Mouse (Mus musculus) NIH3T3 (cell line): Measurements from ENCODE around the gene Gnb5.

ENCODE experiments used
- DNase-seq: peaks from one replicate; pipeline ENCODE4 v3.0.0-alpha.2; 2012; ENCODE audit warnings: low read depth

The Gnb5 gene

DNA sequence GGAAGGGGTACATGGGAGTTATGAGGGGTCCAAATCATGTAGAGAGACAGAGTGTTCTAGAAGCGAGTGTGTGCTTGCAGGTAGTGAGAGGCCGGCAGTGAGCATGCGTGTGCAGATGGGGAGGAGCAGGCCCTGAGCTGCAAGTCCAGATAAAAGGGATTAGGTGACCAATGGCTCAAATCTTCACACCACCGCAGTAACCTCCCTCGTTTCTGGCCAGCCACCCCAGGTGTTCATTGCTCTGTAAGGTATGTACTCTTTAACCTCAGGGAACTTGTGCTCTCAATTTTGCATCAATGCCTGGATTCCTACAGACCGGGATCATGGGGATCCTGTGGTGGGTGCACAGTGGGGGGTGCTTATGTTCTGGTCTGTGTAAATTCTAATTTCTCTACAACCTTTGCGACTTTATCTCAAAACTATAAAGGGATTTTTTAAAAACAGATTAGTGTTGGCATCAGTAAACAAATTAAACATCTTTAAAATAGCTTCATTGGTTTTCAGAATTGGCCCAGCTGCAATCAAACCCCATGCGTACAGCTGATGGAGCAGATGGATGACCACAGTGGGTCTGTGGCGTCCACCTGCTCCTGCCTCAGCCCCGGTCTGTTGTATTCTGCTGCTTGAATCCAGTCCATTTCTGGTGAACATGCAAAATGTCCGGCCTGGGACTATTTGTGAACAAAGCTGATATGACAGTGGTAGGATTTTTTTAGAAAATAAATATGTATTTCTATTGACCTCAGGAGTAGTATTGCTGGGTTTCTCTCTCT lies at the start of gene Gnb5:
TSS of gene Gnb5 (plus strand) at position 163 of the 773 bp plus-strand sequence.
- DNase-seq, result no peak

GRCm38 (mm10) chr9:75258792-75259191 lies 47.3 kb upstream of the Gnb5 start:
- DNase-seq, result no peak

DNA sequence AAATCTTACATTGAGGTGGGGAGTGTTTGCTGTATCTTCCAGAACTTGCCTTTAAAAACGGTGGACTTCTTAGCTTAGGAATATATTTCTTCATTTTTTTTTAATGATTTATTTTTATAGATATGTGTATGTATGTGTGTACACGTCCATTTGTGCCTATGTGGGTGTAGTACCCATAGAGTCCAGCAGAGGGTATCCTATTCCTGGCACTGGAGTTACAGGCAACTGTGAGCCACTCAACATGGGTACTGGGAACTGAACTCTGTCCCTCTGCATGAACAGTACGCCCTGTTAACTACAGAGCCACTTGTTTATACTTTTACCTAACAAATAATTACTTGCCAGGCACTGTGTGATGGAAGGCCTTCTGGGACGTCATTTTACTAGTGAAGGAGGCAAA lies 46.4 kb upstream of the Gnb5 start:
- peak; percentile 24 for DNase-seq

- DNase-seq, result no peak
Observed at GRCm38 (mm10) chr9:75261332-75261872, 44.7 kb upstream of the Gnb5 start.

DNA sequence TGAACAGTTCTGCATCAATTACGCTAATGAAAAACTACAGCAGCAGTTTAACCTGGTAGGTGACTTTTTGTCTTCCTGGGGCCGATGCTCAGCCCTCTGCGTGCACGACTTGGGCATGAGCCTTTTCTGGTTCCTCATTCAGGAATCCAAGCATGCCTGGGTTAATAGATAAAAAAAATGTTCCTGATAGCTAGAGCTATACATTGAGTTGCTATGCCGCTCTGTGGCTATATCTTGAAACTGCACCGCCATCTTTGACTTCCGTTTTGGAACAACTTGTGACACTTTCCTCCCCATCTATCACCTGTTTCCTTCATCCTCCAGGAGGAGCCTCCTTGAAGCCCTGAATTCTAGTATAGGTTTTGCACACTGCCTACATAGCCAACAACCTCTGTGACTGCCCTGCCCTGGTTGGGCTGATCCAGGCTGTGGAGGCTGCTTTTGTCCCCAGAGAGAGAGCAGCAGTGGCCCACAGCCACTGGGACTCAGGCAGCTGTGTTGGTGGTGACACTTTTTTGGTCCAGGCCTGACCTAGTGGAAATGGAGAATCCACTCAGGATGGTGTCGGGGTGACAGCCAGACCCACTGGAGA lies 43.8 kb upstream of the Gnb5 start:
- peak; percentile 66 for DNase-seq

- DNase-seq, result peak; percentile 77
Observed at GRCm38 (mm10) chr9:75264008-75264718, 41.9 kb upstream of the Gnb5 start.

DNA sequence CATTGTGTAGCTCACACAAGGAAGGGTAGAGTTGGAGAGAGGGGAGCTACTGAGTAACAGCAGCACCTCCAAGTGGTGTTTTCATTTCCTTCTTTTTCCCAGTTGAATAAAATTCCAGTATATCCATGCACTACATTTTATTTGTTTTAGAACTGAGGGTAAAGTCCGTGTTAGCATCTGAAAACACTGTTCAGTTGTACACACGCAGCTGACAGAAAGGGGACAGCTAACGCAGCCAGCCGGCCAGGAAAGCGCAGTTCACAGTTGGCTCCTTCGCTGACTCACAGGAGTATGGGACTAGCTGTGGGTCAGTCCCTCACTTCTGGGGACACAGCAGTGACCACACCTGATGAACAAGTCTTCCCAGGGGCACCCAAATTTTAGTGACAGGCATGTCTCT lies 38.9 kb upstream of the Gnb5 start:
- peak; percentile 24 for DNase-seq

DNA sequence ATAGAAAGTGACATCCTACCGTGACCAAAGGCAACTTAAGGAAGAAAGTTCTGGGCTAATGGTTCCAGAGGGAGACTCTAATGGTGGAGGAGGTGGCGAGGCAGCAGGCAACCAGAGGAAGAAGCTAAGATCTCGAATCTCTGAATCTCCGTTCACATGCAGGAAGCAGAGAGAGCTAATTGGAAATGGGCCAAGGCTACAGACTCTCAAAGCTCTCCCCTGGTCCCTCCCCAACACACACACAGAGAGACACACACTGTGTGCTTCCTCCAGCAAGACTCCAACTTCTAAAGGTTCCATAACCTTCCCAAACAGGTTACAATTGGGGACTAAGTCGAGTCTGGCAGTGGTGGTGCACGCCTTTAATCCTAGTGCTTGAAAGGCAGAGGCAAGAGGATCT lies 35.7 kb upstream of the Gnb5 start:
- no peak for DNase-seq

- no peak for DNase-seq
Observed at GRCm38 (mm10) chr9:75271539-75271938, 34.5 kb upstream of the Gnb5 start.

DNA sequence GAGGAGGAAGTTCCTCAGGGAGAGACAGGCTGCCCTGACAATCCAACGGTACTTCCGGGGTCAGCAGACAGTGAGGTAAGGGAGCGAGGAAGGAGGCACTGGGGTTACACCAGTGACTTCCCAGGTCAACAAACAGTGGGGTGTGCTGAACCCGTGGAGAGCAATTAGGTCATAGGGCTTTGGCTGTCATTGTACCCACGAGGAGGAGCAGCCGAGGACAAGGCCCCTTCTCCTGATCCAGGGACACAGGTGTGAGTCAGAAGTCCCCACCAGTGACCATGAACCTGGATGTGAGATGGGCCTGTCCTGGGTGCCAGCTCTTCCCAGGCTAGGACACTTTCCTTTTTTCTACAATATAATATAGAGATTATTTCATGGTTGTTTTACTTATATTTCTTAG lies 32.4 kb upstream of the Gnb5 start:
- DNase-seq, result no peak

DNA sequence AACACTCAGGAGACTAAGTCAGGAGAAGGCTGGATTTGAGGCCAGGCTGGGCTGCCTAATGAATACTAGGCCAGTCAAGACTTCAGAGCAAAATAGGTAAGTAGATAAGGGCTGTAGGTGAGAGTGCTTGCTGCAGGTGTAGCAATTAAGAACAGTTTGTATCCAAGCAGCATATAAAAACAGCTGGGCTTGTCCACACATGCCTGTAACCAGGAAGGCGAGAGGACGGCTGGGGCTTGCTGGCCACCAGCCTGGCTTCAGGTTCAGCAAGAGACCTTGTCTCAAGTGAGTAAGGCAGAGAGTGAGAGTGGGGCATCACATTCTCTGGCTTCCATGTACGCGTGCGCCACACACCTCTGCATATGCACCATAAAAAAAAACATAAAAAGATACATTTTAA lies 31.6 kb upstream of the Gnb5 start:
- DNase-seq, result no peak

DNA sequence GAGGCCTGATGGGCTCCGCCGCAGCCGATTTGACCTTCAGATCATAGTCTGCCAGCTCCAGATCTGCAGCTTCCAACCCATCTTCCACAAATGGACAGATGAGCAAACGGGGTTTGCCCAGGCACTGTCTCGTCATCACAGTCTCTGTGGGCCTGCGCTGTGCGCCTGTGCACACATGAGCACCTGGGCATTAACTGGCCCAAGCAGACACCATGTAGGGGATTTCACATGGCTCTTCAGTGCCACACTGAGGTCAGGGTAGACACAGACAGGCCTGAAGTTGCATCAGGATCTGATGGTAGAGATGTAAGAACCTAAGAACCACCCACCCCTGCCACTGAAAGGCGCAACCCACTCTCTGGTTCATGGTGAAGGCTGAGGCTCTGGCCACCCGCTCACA lies 31.0 kb upstream of the Gnb5 start:
- no peak for DNase-seq

DNA sequence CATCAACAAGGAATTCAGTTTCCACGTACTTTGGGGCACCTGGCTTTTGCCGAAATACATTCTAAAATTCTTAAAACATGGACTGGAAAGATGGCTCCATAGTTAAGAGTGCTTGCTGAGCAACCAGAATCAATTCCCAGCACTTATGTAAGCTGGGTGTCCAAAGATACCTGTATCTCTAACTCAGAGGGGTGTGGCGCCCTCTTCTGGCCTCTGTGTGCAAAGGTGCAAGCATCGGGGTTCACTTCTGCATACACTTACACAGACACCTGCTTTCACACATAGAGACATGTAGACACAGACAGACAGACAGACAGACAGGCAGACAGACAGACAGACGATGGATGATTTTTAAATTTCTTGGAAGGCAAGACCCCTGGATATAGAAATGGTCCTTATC lies 25.3 kb upstream of the Gnb5 start:
- DNase-seq, result peak; percentile 52

- DNase-seq, result no peak
Observed at GRCm38 (mm10) chr9:75282179-75282578, 23.9 kb upstream of the Gnb5 start.

- DNase-seq, result peak; percentile 81
Observed at GRCm38 (mm10) chr9:75282830-75283229, 23.3 kb upstream of the Gnb5 start.

GRCm38 (mm10) chr9:75283636-75284035 lies 22.5 kb upstream of the Gnb5 start:
- no peak for DNase-seq

DNA sequence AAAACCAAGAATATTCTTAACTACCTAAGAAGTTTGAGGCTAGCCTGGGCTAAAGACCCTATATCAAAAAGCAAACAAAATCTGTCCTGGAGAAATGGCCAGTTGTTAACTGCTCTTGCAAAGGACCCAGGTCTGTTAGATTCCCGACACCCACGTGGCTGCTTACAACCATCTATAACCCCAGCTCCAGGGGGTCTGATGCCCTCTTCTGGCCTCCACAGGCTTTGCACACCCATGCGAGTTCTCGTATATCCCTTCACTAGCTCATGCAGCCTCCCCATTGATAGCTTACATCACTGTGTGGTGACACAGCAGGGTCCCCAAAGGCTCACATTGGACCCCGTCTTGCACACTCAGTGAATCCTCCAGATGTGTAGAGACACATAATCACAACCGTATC lies 20.7 kb upstream of the Gnb5 start:
- DNase-seq, result no peak

DNA sequence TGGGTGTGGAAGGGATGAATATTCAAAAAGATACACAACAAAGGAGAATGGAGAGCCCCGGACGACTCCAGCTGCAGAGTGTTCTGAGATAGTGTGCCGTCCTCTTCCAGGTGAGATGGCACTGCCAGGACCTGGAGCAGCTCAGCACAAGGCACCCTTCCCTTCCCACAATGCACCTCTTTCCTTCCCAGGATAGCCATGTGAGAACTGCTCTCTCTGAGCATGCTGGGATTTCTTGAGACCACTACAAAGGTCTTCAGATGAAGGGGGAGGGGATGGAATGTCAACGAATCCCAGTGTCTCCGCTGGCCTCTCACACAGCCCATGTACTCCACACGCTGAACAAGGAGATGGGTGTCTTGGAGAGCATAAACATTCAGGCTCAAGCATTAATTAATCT lies 18.5 kb upstream of the Gnb5 start:
- DNase-seq, result no peak

- DNase-seq, result peak; percentile 60
Observed at GRCm38 (mm10) chr9:75289545-75289944, 16.5 kb upstream of the Gnb5 start.

DNA sequence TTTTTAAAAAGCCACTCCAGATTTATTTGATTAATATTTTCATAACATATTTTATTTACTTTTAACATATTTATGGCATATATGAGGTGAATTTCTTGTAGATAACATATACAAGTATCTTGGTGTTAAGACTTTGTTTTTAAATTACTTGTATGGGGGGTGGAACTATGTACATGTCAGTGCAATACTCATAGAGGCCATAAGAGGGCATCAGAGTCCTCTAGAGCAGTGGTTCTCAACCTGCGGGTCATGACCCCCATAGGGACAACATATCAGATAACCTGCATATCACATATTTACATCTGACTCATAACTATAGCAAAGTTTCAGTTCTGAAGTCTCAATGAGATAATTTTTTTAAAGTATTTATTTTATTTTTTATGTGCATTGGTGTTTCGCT lies 6.7 kb upstream of the Gnb5 start:
- peak; percentile 34 for DNase-seq

DNA sequence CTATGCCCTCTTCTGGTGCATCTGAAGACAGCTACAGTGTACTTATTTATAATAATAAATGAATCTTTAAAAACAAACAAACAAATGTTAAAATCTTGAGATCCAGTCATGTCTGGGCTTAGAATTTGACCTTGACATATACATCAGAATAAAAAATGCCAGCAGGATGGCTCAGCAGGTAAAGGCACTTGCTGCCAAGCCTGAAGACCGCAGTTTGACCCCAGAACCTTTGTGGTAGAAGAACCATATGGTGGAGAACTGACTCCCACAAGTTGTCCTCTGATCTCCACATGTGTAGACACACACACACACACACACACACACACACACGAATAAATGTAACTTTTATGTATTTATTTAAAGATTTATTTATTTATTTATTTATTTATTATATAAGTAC lies 3.1 kb upstream of the Gnb5 start:
- DNase-seq, result no peak

DNA sequence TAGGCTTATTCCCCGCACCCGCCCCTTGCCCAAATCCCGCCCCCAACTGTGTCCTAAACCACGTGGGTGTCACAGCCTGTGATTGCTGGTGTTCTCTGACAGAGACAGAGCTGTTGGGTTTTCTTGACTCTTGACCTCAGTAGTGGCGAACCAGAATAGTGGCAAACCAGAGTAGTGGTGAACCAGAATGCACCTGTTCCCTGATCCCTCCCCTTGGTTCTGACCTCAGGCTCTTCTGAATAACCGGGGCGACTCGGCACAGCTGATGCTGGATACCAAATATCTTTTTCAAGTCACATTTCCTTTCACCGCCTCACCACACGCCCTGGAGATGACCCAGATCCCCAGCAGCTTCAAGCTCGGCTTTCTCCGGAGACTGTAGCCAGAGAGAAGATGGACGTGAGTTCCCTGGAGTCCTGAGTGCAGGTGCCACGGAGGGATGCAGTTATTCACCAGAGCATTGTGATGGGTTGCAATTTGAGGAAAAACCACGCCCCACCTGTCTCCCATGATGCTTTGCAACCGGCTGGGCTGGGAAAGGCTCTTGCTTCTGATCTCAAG lies 2.3 kb upstream of the Gnb5 start:
- no peak for DNase-seq

GRCm38 (mm10) chr9:75304286-75304685 lies 1.8 kb upstream of the Gnb5 start:
- DNase-seq, result no peak
